Mouse (Mus musculus): ENCODE measurements around the gene Tmem63c.

Gene Tmem63c

DNA sequence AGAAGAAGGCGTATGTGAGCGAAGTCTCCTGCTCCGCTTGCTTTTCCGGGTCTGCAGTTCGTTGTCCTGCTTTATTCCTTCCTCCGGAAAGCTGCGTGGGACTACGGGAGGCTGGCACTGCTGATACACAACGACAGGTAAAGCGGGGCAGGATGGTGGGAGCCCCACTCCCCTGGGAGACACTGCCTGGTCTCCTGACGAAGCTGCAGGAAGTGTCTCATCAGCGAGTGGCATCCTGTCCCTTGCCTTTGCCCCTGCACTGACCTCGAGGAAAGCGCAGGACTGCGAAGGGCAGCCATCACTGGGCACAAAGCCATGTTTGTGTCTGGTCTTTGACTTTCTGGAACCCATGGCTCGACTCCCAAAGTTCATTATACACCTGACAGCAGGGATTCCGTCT, 35.9 kb downstream of the Tmem63c start:
- DNase-seq: no peak

DNA sequence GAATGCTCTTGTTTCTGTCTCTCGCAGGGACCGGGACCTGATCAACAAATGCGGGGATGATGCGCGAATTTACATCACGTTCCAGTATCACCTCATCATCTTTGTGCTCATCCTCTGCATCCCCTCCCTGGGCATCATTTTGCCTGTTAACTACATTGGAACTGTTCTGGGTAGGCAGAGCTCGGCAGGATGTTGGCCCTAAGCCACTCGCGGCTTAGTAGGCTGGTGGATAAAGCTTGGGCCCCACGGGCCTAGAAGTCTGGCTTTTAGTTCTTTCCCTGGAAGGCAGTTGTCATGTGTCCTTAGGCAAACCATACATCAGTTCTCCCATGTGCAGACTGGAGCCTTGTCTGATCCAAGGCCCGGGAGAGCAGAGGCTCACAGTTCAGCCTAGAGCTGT, 44.3 kb downstream of the Tmem63c start:
- peak; percentile 54 for DNase-seq

DNA sequence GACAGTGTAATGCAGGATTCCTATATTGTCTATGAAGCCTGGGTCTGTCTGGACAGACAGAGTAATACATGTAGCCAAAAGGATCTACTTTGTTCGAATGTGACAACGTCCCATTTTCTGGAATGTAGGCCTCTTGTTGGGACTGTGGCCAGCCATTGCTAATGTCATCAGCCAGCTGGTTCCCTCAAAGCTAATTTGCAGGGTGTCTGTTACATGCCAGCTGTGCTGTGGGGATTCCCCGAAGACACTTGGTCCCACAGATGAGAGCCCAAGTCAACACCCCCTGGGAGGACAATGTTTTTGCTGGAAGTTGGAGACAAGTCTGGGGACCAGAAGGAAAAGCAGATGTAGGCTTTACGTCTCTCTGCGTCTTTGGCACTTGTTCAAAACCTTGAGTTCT, 45.3 kb downstream of the Tmem63c start:
- no peak for DNase-seq

DNA sequence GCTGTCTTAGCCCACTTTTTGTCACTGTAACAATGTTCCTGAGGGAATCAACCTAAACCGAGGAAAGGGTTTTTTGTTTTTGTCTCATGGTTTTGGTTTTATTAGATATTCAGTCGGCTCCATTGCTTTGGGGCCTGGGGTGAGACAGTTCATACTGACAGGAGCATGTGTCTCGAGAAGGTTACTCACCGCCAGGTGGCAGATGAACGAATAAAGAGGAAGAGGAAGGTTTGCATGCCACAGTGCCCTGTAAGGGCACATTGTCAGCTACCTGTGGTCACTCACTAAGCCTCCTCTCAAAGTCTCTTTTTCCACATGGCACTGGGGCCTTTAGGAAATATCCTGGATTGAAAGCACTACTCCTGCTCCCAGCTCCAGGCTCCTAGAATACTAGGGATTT, 49.4 kb downstream of the Tmem63c start:
- no peak for DNase-seq

DNA sequence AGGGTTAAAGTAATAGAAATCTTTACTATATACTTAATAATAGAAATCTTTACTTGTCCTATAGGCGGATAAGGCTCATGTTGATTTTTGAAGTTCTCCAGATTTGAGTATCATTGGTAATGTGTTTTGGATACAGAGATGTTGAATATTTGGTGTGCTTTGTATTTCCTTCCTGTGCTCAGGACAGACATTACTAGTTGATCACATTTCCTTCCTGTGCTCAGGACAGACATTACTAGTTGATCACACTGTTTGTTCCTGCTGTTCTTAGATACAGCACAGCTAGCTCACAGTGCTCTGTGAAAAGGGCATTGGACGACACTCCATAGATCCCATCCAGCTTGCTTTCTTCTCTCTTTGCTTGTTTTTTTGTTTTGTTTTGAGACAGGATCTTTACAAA, 55.5 kb downstream of the Tmem63c start:
- no peak for DNase-seq

DNA sequence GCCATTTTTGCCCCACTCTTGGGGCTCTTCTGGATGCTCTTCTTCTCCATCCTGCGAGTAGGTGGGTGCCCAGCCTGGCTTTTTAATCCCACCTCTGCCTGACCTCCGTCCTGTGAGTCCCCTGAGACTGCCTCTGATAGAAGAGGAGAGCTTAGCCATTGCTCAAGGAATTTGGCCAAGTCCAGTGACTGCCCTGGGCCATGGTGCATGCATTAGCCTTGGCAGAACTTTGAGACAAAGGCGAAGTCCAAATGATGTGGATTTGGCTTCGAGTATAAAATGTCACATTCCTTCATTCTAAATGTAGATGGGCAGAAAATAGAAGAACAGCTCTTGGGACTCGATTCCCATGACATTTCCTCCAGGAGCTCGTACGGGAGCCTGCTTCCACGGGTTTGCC, 61.7 kb downstream of the Tmem63c start:
- no peak for DNase-seq

DNA sequence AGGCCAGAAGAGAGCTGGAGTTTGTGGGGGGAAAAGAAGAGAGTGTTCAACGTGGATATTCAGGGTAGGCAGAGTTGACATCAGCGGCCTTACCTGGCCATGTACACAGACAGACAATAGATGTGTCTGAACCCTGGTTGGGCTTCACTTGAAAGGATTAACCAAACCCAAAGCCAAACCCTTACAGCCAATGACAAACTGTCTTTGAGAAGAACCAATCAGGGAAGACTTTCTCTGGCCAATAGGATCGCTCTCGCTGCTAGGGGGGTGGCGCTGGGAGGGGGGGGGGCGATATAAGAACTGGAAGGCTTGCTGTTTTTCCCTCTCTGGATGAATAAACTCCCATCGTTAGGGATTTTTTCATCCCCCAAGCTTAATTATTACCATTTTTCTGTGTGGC, 66.1 kb downstream of the Tmem63c start:
- DNase-seq: no peak

DNA sequence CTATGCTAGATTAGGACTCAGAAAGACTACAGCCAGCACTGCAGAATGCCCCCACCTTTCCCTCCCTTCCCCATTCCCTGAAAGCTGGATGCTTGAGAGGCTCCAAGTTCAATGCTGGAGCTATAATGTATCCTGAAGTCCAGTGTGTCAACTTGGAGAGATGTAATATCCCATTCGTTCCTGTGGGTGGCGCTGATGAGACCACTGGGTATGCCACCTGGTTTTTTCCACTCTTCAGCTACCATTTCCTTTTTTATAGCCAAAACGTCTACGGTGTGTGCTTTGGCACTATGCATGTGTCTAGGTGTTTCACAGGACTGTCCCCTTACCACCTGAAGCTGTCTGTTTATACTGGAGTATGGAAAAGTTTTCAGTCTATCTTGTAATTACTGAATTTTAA, 67.2 kb downstream of the Tmem63c start:
- no peak for DNase-seq

DNA sequence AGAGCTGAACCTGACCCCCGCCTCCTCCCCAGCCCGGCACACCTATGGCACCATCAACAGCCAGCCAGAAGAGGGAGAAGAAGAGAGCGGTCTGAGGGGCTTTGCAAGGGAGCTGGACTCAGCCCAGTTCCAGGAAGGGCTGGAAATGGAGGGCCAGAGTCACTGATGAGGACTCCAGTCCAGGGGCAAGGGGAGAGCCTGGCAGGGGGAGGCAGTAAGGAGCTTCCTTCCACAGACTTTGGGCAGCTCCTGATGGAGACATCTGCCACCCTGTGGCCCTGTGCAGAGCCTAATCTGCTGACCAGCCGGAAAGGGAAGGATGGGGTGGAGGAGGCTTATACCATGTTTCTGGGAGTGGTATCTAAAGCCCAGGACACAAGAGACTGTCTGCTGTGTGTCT, 68.1 kb downstream of the Tmem63c start:
- DNase-seq: no peak

DNA sequence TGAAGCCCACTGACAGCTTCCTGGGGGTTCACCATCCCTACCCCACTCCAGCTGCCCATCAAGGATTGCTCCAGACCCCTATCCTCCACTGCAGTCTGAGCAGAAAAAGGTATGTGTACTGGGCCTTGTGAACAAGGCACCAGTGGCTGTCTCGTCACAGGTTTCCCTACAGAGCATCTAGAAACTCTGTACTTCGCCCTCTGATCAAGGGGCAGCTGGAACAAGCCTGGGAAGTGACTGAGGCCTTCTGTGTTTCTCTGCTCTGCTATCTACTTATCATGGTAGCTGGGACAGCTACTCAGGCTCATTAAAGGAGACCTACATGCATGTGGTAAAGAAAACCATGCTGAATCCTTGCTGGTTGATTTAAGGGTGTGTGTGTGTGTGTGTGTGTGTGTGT, 68.6 kb downstream of the Tmem63c start:
- DNase-seq: no peak

DNA sequence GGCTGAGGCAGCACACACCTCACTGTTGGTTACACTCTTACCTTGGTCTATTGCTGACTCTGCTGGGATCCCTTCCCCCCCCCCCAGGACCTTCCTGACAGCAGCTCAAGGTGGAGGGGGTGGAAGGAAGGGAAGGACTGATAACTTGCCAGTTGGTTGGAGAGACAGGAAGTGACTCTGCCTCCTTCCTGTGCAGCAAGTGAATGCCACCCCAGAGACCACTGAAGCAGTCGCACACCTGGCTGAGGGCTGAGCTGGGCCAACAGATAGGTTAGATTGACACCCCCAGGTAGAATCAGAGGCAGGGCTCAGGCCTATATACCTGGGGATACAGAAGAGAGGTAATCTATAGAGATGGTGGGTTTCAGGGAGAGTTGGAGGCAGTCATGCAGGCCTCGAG, 70.8 kb downstream of the Tmem63c start:
- no peak for DNase-seq

DNA sequence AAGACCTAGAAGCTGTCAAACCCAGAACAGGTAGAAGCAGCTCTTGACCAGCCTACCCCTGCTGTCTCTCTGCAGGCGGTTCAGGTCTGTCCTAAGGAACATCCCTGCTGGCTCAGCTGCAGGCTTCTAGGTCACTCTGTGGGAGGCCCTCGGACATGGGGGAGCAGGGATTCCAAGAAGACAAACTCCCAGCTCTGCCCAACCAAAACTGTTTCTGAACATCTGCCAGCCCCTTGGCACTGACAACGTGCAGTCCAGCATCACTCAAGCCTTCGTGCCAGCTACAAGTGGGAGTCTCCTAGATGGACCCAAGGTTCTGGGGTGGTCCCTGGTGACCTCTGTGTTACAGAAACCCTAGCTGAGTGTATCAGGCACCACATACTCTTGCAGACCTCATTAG, 72.1 kb downstream of the Tmem63c start:
- peak; percentile 51 for DNase-seq

DNA sequence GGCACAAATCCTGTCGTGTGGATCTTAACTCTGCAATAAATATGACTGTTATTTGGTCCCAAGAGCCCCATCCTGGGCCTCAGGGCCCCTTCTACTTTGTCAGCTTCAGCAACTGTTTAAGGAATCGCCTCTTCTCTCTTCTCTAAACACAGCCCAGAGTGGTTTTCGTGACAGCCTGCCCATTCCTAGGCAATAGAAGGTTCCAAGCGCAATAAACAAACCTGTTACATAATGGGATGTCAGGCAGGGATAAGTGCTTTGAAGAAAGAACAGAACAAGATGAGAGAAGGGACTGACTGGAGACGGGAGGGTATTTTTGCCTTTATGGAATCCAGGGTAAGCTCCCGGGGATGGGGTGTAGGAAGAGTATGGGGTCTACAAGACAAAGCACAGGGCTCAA, 72.5 kb downstream of the Tmem63c start:
- no peak for DNase-seq

DNA sequence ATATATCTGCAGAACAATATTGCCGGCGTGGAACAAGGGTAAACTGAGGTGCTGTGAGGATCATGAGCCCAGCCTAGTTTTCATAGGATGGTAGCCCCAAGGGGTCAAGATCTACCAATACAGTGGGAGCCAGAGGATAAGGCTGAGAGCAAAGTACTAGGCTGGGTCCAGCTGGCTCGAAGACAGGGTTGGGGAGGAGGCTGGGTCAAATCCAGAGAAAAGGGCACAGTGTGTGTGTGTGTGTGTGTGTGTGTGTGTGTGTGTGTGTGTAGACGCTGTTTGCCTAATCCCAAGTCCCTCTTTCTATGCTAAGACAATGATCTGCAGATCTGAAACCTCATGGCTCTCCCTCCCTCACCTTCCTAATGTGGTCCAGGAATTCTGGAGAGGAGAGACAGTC, 79.2 kb downstream of the Tmem63c start:
- no peak for DNase-seq

DNA sequence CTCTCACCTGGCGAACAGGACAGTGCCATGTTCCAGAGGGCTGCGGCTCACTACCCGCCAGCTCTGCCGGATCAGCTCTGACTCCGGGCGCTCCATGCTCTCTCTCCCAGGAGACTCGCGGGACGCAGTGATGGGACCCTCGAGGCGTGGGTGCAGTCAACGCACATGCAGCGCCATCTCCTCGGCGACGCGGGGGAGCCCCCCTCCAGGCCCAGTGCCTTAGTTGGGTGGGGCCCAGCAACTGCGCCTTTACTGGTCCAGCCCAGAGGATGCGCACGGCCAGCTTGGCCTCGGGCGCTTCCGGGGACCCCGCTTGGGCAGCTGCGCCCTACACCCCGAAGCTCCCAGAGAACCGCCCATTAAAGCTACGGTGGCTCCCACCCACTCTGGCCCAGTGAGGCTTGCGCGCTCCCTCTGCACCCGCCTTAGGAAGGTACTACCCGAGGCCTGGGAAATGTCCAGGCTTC, 81.1 kb downstream of the Tmem63c start, which contains the start of gene Ngb:
Gene Ngb, minus strand, starts transcription at position 375 of the 467 bp plus-strand sequence.
- no peak for DNase-seq

DNA sequence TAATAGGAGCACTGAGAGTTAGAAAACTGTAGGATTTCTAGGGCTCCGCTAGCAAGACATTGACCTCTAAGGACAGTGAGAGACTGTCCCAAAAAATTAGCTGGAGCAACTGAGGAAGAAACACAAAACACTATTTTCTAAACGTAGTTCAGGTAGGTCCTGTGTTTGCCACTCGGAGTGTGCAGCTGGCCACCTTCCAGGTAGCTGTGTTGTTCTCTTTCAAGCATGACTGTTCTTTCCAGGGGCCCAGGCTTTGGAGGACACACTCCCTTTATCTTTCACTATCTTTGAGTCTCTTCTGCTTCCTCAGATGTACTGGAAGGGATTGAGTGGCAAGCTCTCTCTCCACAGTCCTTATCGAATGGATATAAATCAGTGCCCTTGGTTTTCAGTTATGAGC, 82.3 kb downstream of the Tmem63c start:
- DNase-seq: no peak

DNA sequence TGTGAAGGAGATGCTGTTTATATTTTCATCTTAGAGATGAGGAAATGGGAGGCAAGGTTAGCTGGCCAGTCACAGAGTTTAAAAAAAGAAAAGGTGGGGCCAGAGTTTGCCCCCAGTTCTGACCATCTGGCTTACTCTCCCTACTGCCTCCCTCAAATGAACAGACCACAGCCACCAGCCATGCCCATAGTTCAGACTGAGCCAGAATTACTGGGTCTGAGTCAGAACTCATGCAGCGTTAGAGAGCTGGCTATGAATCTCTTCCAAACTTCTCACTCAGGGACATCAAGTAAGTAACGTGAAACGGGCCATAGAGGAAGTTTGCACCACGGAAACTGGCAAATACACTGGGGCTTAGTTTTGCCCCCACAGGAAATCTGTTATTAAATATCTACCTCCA, 83.7 kb downstream of the Tmem63c start:
- DNase-seq: no peak

DNA sequence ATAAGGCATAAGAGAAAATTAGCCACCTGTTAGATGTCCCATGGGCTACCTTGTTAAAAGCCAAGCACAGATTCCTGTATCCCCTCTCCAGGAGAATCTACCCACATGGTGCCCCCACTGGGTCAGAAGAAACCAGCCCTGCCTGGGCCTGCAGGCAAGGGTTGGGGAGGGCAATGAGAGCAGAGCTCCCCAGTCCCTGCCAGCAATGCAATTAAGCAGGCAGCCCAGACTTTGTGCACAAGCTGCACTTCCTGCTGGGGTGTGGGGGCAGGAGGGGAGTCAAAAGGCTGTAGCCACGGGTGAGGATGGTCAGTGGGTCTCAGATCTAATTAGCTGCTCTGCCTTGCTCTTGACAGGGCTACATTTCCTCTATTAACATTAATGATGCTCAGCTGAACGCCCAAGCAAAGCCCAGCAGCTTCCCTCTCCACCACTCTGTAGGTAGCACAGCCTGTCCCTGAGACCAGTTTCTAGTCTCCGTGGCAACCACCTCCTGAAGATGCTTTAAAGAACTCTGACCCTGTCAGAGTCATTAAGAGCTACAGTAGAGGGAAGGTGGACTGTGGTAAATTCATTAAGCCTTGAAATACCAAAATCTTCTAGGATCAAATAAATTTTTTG, 86.3 kb downstream of the Tmem63c start:
- no peak for DNase-seq

DNA sequence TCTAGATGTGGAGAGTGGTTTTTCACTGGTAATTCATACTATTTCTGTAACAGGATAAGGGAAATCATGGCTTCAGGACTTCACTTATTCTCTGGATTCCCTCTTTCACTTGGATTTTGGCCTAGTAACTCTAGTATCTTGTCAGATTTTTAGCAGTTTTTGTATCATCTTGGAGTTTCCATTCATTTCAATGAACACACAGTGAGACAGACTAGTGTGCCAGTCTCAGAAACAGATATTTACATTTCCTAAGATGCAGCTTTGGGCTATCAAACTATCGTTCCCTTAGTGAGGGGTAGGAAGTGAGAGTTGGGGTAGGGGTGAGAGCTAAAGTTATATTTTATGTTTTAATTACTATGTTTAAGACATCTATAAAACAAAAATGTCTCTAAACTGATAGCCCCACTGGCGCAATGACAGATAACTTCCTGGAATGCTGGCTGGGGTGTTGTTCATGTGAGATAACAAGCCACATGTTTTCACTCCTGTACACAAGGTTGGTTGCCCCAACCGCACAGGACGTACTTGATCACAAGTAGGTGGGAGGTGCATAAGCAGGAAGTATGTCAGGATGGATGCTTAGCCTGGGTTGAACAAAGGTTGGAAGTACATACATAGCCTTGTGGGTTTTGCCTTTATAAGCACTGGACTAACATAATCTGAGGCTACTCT, 100.9 kb downstream of the Tmem63c start:
- no peak for DNase-seq

DNA sequence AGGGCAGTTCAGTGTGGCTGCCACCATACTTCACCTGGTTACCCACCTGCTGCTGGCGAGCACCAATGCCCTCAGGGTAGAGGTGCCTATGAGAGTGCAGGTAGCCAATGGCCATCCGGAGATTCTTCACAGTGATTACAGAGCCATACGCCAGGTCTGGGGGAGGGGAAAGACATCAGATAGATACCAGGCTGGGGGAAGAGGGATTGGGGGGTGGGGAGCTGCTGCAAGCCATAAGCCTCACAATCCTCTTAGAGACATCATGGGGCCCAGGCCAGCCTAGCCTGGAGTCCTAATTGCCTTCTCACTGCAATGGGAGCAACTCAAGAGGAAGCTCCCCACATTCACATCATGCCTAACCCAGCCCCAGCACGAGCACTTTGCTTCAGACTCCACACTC, 106.1 kb downstream of the Tmem63c start:
- no peak for DNase-seq

DNA sequence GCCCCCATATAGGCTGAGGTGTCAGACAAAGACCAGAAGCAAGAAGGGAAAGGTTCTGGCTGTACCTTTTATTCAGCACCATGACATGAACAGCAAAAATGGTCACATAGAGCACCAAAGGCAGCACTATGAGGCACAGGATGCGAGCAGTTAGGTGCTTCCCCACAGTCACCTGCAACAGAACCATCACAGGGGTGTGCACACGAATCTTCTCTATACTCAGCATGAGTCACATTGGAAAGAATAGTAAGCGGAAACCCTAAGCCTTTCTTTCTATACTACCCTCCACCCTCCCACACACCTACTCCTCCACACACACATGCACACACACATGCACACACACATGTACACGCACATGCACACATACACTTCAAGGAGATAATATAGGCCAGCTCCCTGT, 109.1 kb downstream of the Tmem63c start:
- no peak for DNase-seq

DNA sequence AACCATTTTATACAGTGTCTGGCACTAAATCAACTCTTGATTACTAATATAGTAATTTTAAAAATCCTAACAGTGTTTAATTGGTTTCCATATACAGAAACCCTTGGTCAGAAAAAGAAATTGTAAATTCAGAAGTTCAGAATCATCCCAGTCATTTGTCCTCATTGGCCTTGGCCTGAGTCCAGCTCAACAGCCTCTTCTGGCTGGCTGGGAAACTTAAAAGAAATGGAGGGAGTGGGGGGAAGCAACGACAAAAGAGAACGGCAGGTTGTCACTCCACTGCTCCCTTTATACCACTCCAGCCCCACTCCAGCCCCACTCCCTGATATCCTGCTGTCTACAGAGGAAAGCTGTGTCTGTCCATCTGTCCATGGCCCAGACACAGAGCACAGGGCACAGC, 110.0 kb downstream of the Tmem63c start:
- DNase-seq: no peak

DNA sequence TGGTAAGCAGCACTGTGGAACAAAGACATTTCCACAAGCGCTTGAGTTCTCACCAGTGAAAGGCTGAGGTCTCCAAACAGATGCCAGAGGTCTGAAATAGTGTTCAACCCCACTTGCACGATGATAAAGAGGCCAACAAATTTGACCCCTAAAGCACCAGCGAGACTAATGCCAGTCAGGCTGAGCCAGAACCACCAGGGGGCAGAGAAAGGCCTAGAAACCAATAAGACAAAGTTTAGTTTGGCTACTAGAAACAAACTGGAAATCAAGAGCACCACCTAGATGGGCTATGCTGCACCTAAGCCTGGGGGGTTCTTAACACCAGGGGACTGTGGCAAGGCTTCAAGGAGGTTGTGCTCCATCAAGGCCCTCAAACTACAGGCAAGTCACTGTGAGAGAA, 110.5 kb downstream of the Tmem63c start:
- DNase-seq: no peak

DNA sequence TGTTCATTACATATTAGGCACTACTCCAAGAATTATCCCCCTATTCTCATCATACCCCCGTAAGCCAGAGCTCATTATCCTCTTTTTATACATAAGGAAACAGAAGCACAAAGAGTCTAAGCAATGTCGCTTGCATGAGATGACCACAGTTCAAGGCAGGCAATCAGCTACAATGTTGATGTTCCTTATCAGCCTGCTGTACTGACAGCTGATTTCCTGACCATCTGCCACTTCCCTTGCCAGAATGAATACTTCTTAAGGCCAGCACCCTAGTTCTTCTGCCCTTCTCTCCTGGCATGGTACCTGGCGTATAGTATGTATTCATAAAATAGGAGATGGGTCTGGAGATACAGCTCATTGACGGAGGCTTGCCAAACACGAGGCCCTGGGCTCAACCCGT, 111.1 kb downstream of the Tmem63c start:
- DNase-seq: no peak

DNA sequence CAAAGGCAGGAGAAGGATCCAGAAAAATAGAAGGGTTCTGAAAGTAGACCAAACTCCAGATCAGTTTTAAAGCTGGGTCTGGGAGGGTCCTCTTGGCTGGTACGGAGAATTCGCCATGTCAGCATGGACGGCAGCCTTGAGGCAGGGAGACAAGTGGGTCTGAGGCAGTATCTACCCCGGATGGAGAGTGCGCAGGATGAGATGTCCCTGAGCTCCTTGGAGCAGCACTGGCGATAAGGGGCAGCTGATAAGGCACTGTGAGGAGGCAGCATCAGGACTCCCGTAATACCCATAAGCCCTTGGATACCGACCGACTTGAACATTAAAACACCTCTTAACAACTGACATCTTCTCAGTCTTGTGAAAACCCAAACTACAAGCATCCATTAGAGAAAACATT, 111.6 kb downstream of the Tmem63c start:
- no peak for DNase-seq

All from cerebellum, adult 9-11 months (tissue).